Mouse (Mus musculus) heart, adult 10 weeks (tissue): Measurements from ENCODE around the gene Zkscan5. TPM values are rescaled to one million over a fixed set of nuclear protein-coding genes. Genes with fewer than 3 reads are reported as not detected.

Experiments used
- polyA plus RNA-seq: library from polyadenylated mRNA; stranded (reverse); fragments of 350-450 nt; fragmentation: Illumina TruSeq; extraction: RNeasy Lipid Tissue Mini Kit (QIAGEN cat#74804); gene quantifications from one replicate; pipeline ENCODE4 v1.2.3, GENCODE M21; 2014; ENCODE audit warnings: low read depth, low replicate concordance

Gene Zkscan5
- polyA plus RNA-seq, result 9.9 TPM

DNA sequence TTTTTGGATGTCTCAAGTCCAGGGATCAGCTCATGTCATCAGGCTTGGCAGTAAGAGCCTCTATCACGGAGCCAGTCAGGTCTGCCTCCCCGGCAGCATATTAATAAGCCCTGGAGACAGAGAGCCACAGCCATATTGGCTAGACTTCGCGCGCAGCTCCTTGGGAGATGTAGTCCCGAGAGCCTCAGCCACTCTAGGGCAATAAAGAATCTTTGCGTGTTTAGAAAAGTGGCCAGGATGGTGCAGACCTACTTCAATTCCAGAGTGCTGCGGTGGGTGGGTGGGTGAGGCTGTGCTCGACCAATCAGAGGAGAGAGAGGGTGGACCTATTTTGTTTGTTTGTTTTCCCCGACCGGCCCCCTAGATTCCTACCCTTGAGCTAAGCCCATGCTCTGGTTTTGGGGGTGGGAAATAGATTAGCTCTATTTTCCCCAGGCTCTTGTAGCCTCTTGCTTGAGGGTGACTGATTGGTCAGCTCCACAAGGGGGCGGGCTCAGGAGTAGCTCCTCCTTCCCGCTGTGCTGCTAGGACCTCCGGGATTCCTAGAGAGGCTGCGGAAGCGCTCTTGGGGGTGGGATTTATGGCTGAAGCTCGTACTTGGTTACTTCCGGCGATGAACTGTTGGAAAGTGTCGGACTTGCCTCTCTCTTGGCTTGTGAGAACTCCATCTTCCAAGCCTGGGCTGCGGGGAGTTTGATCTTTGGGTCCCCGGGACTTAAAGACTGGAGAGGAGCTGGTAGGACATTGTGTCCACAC lies at the start of gene Zkscan5:
Zkscan5 (plus strand) TSS at position 627 of the 756 bp plus-strand sequence.

GRCm38 (mm10) chr5:145166536-145167305 lies 37.6 kb upstream of the Zkscan5 start, which contains the start of the genes Ptcd1 and Cpsf4:
Gene Ptcd1, minus strand, starts transcription at chr5:145167108.
Gene Cpsf4, plus strand, starts transcription at chr5:145167213.

DNA sequence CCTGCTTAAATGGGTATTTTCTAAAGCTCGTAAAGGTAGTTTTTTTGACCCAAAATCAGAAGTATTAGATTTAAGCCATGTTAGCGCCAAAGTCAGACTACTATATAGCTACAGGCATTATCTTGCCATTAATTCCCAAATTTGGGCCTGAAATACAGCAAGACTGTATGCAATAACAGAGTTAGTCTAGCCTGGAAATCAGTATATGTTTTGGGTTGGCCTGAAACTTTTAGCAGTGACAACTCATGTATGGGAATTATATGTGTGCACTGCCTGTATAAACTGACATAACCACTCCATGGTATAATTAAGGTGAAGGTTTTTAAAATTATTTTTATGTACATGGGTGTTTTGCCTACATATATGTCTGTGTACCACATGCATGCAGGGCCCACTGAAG lies 12.4 kb upstream of the Zkscan5 start, which contains the start of gene Atp5j2:
Atp5j2 (minus strand) TSS at position 101 of the 400 bp plus-strand sequence.

DNA sequence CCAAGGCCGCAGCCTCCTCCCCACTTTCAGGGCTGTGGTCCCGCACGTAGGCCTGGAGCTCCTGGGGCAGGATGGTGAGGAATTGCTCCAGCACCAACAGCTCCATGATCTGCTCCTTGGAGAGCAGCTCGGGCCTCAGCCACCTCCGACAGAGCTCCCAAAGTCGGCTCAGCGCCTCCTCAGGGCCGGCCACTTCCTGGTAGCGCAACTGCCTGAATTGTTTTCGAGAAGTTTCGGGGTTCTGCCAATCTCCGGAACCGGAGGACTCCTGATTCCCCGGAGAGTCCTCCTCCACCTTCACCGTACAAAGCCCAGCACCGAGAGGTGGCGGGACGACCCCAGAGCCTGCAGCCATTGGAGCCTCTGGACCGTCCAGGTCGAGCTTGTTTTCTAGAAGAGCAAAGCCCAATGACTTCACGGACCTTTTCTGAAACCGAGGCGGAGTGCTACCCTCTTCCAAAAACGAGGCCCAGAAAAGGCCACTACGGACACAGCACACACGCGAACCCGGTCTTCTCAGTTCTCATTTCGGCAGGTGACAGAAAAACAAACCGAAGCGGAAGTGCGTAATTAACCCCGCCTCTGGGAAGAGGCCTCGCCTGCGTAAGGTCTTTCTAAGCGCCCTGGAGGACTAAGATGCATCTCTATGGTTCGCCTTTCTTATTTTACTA lies 2.9 kb upstream of the Zkscan5 start, which contains the start of gene Zkscan14:
Zkscan14 (minus strand) TSS at position 548 of the 671 bp plus-strand sequence.

DNA sequence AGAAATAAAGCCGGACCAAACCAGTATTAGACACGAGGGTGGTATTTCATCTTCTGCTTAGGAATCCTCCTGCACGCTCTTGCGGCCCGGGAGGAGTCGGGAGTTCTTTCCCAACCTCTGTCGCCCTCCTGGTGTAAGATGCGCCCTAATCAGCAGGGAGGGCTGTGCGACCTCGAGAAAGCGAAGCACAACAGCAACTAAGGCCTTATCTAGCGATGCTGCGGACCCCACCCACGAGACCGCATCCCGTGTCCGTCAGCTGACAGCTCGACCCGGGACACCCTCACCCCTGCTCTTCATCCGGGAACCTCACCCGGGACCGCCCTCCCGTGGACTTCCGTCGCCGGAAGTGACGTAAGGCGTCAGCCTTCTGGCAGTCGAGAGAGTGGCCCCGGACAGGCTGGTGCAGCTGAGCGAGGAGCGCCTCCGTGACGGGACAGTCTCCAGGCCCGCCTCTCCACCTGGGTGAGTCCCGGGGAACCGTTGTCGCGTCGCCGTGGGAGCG lies 27.1 kb downstream of the Zkscan5 start, which contains the start of gene Zfp655:
Zfp655 (plus strand) TSS at position 349 of the 505 bp plus-strand sequence.

Other genes starting within 250 kb of the Zkscan5 start
- gene Smurf1, start 238.7 kb upstream of the Zkscan5 start, polyA plus RNA-seq, result 22.4 TPM
- gene Gm4871, start 171.8 kb upstream of the Zkscan5 start, polyA plus RNA-seq, result not detected
- gene 1700018F24Rik, start 161.6 kb upstream of the Zkscan5 start, polyA plus RNA-seq, result not detected
- gene Arpc1a, start 120.7 kb upstream of the Zkscan5 start, polyA plus RNA-seq, result 64.2 TPM
- gene Kpna7, start 120.5 kb upstream of the Zkscan5 start, polyA plus RNA-seq, result not detected
- 77.3 TPM for gene Arpc1b, start 90.3 kb upstream of the Zkscan5 start, polyA plus RNA-seq
- 67.3 TPM for gene Pdap1, start 64.3 kb upstream of the Zkscan5 start, polyA plus RNA-seq
- 78.3 TPM for gene Bud31, start 64.2 kb upstream of the Zkscan5 start, polyA plus RNA-seq
- 17.6 TPM for gene Ptcd1, start 37.5 kb upstream of the Zkscan5 start, polyA plus RNA-seq
- gene Cpsf4, start 37.3 kb upstream of the Zkscan5 start, polyA plus RNA-seq, result 11.3 TPM
- gene Atp5j2, start 12.5 kb upstream of the Zkscan5 start, polyA plus RNA-seq, result 1,357 TPM
- 6.5 TPM for gene Zkscan14, start 2.7 kb upstream of the Zkscan5 start, polyA plus RNA-seq
- gene Zfp655, start 27.2 kb downstream of the Zkscan5 start, polyA plus RNA-seq, result 34.8 TPM
- gene Zscan25, start 75.9 kb downstream of the Zkscan5 start, polyA plus RNA-seq, result 6.9 TPM
- gene Cyp3a57, start 140.7 kb downstream of the Zkscan5 start, polyA plus RNA-seq, result not detected